Mouse (Mus musculus): Measurements from ENCODE around the gene Gpr137.

The Gpr137 gene

GRCm38 (mm10) chr19:6941372-6942248 lies 670 bp downstream of the Gpr137 start, which contains the start of gene Bad:
Gene Bad, plus strand, starts transcription at chr19:6941861.
- DNase-seq (ENCODE audit: low spot score in 2 of 2): peak; percentile 78 to 93

GRCm38 (mm10) chr19:6940396-6941351 lies 1.6 kb downstream of the Gpr137 start:
- no peak for DNase-seq (ENCODE audit: low spot score in 2 of 2)

GRCm38 (mm10) chr19:6939106-6940002 lies 2.9 kb downstream of the Gpr137 start:
- no peak for DNase-seq (ENCODE audit: low spot score in 2 of 2)

GRCm38 (mm10) chr19:6937541-6938465 lies 4.5 kb downstream of the Gpr137 start:
- no peak for DNase-seq (ENCODE audit: low spot score in 2 of 2)

DNA sequence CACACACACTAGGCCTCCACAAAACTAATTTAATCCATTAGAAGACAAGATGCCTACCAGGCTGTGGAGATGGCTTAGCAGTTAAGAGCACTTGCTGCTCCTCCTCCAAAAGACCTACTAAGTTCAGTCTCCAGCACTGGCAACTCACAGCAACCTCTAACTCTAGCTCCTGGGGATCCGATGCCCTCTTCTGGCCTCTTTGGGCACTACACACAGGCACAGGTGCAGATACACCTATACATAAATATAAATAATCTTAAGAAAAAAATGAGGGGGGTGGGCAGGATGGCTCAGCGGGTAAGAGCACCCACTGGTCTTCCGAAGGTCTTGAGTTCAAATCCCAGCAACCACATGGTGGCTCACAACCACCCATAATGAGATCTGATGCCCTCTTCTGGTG lies 6.0 kb downstream of the Gpr137 start:
- no peak for DNase-seq (ENCODE audit: low spot score in 2 of 2)

GRCm38 (mm10) chr19:6934195-6934977 lies 7.9 kb downstream of the Gpr137 start, which contains the start of gene Kcnk4:
Gene Kcnk4, minus strand, starts transcription at chr19:6934515.
- no peak for DNase-seq (ENCODE audit: low spot score in 2 of 2)

GRCm38 (mm10) chr19:6933436-6934194 lies 8.7 kb downstream of the Gpr137 start:
- no peak for DNase-seq (ENCODE audit: low spot score in 2 of 2)

DNA sequence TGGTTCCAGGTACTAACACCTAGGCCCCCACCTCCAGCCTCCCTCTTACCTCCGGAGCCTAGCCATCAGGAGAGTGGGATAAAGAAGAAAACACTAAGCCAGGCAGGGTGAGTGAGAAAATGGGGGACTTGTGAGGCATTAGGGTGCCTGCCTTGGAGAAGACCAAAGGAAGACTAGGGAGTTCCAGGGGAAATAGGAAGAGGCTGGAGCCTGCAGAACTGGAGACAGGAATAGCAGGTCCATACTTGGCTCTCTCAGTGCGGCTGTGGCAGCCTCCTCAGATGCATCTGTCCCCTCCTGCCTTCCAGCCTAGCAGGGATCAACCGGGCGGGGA lies 9.2 kb downstream of the Gpr137 start:
- DNase-seq (ENCODE audit: low spot score in 2 of 2): no peak

GRCm38 (mm10) chr19:6932018-6932417 lies 10.3 kb downstream of the Gpr137 start:
- DNase-seq (ENCODE audit: low spot score in 2 of 2): no peak

GRCm38 (mm10) chr19:6931002-6931401 lies 11.3 kb downstream of the Gpr137 start:
- DNase-seq (ENCODE audit: low spot score in 2 of 2): no peak

DNA sequence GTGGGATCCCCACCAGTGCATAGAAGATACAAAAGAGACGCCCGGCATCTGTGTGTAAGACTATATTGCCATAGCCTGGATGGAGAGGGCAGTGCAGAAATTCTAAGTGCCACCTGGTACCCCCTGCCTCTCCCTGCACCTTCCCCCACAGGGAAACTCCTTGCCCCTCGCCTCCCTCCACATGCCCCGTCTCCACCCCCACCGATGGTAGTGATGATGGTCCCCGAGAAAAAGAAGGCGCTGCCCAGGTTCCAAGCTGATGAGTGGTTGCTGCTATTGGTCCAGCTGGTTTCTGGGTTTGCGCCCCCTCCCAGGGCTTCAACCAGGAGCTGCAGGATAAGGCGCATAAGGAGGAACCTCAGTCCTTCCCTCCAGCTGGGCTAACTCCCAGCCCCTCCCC lies 14.2 kb downstream of the Gpr137 start:
- DNase-seq (ENCODE audit: low spot score in 2 of 2): no peak

DNA sequence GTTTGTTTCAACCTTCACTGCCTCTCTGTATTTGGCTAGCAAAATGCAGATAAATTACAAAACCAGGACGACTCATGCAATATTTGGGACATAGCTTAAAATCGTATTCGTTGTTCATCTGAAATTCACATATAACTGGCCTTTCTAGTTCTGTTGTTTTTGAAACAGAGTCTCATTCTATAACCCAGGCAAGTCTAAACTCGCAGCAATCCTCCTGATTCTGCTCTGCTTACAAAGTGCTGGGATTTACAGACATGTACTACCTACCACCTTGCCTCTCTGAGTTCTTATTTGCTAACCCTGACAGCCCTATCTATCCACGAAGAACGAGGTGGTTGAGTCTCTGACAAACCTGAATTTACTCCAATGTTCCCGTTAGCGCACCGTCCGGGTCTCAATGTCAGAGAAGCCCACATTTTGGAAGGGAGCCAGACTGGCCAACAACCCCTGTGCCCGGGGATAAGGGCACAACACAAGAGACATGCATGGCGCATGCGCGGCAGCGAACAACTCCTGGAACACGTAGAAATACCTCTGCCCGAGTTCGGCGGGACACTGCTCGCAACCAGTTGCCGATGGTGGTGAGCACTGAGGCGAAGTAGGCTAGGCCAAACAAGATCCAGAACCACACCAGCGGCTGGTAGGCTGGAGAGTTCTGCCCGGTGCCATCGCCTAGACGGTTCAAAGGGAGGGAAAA lies 15.6 kb downstream of the Gpr137 start:
- DNase-seq (ENCODE audit: low spot score in 2 of 2): no peak

DNA sequence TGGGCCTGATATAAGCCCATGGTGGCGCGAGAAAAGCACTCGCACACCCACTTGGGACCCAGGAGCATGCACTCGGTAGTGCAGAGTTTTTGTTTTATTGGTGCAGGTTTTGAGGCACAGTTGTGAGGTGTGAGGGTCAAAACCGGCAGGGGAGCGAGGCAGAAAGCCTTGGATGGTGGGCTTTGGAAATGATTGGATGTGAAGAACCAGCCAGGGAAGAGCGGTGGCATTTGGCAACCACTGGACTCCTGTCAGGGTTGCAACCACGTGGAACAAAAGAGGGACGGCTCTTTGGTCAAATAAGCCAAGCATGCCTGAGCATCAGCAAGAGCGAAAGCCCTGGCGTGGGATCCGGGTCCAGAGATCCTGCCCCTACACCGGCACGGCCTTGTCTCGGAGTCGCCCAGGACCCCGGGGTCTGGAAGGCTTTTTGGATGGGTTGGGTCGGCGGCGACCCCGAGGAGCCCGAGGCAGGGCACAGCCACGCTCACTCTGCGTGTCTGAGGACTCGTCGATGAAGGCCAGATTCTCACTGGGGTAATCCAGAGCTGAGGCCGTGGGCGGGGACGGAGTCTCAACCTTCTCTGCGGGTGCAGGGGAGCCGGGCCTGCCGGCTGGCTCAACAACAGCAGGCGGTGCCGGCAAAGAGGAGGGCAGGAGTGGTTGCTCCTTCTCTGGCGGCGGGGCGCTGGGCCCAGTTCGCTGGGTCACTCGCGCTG lies 16.5 kb downstream of the Gpr137 start:
- DNase-seq (ENCODE audit: low spot score in 2 of 2): no peak

DNA sequence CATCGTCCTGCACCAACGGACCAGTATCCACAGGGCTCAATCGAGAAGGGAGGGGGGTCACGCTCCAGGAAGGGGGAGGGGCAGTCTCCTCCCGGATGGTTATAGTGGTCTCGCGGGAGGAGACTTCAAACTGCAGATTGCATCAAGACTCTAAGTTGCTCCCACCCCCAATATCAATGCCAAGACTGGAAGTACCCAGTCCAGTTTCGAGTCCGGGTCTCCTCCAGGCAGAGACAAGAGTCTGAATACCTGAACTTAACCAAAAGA lies 17.0 kb downstream of the Gpr137 start, which contains the start of gene Catsperz:
Gene Catsperz (minus strand): TSS at position 74 of the 267 bp plus-strand sequence.
- no peak for DNase-seq (ENCODE audit: low spot score in 2 of 2)

GRCm38 (mm10) chr19:6924461-6925306 lies 17.6 kb downstream of the Gpr137 start:
- peak; percentile 69 to 80 for DNase-seq (ENCODE audit: low spot score in 2 of 2)

DNA sequence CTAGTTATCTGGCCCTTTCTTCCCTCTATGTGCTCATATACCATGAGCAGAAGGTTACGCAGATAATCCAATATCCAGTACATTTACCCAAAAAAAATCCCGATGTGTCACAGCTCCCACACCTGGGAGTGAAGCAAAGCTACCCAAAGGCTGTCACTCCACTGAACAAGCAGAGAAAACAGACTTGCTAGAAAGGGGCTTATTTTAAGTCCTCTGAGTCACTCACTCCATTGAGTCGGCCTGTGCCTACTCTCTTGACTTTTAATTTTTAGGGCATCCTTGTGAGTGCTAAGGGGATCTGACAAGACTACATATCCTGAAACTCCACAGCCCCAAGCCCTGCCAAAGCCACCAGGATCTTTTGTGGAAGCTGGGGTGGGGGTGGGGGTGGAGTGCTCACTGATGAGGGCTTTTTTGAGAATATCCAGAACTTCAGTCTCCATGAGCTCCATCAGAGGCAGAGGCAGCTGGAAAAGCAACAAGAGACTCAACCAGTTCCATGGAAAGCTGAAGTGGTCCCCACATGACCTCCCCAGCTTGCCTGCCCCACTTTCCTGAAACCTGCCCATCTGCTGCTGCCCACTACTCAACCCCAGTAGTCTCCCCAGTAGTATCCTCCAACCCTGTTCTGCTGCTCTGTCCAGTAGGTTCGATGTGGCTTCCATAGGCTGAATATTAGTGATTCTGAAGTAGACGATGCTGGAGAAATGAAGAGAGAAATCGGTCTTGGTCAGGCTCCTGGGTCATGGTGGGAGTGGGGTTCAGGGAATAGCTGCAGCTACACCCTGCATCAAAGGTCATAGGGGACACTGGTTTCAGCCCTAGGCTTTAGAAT lies 19.2 kb downstream of the Gpr137 start:
- DNase-seq (ENCODE audit: low spot score in 2 of 2): no peak
